Mouse (Mus musculus): ENCODE data around the gene Nkd1. TPM values are rescaled to one million over a fixed set of nuclear protein-coding genes. Genes with fewer than 3 reads are reported as not detected.

Gene Nkd1
- total RNA-seq, 2 experiments from 2014 or later: 17.2 to 24.4 TPM

DNA sequence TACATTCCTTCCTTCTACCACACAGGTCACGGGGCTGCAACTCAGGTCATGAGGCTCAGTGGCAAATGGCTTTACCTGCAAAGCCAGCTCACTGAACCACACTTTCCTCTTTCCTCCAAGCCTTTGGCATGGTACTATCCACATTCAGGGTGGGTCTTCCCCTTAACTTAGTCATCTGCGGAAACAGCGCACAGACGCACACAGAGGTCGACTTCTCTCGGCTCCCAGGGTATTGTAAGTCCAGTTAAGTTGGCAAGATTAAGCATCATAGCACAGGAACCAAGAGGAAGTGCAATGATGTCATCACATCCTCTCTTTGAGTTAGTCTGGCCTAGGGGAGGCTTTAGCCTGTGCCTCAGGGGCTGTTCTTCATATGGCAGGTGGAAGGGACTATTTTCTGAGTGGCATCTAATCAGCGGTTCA lies 112.2 kb downstream of the Nkd1 start:
- intact Hi-C loops (cut with DNase I): no loop called here
- no peak for DNase-seq (ENCODE audit: extremely low spot score in 1 of 2, low spot score in 2 of 2)

DNA sequence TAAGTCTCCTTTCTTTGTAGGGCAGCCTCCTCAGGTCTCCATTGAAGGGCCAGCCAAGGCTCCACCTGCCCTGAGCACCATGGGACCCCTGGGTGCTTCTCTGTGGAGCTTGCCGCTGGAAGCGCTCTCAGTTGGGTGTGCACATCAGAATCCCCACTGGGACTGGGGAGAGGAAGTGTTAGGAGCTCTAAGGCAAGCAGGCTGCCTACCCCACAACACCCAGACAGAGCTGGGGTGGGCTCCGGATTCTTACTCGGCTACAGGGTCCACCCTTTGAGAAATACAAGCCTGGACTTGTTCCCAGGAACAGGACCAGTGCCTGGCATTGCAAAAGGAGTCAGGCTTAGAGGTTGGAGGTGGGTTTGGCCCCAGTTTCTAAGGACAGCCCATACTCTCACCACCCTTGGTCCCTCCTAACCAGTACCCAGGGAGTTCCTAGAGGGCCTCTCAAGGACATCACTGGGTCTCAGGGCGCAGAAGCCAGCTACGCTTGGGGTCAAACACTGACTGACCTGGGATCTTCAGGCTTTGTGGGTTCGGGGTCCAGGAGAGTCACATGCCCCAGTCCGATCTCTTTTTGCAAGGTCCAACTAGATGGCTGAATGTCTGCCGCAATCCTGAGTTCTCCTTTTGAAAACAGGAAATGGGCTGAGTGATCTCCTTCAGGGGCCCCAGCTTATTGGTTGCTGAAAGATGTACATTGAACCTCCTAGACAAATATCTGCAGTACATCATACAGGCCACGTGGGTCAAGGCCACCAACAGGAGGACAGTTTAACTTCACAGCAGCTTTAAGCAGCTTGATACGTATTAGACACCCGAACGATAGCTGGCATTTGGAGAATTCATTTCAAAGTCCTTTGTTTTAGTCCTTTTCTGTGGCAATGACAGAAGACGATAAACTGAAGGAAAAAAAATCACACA lies 114.6 kb downstream of the Nkd1 start, which contains the start of gene Snx20:
Snx20 (minus strand) TSS at position 655 of the 924 bp plus-strand sequence.
- no peak for DNase-seq (ENCODE audit: extremely low spot score in 1 of 2, low spot score in 2 of 2)
- intact Hi-C loops (cut with DNase I): no loop called here

DNA sequence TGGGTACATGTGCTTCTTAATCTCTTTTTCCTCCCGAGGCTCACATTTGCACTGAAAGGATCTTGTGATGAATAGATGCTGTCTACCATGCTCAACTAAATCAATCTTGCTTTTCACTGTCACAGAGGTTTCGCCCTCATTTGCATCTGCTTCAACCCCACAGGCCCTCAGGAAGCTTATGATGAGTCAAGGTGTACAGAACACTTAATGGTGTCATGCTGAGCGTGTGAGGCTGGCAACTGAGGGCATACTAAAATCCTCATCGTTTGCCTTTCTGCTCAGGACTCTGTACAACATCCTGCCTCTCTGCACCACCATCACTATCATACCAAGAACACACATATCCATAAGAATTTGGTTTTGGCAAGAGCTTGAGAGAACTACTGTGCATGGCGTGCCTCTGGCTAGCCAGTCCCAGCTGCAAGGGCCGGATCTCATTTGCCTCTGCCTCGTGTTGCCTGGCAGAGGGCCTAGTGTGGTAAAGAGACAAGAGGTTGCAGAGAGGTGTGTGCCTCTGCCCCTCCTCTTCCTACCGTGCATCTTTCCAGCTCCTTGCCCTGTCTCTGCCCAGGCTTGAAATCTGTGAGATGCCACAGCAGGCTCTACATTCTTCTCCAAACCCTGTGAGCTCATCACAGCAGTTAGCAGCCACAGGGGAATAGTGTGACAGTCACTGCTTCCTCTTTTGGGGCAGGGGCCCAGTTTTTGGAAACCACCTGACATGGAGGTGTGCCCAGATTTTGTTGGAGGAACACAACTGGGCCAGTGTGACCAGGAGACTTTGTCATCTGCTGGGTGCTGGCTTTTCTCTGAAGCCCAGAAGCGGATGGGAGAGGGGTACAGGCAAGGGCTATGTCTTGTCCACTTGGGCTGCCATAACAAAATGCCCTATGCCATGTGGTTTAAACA lies 116.2 kb downstream of the Nkd1 start:
- DNase-seq (ENCODE audit: extremely low spot score in 1 of 2, low spot score in 2 of 2): no peak
- intact Hi-C loops (cut with DNase I): no loop called here

DNA sequence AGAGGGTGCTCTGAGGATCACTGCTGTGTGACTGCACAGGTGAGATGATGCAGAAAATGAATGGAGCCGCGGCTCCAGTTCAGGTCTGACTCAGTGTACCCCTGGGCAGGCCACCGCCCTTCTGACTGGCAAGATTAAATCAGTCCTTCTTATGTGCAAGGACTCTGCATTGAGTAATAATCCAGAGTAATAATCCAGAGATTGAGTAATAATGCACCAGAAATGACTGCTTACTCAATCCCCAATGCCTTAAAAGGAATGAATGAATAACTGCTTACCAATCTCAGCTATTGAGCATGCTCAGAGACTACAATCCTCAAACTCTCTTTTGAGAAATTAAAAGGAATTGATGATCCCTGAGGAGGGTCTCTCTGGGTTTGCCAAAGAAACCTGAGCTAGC lies 117.8 kb downstream of the Nkd1 start:
- intact Hi-C loops (cut with DNase I): no loop called here
- no peak for DNase-seq (ENCODE audit: extremely low spot score in 1 of 2, low spot score in 2 of 2)

DNA sequence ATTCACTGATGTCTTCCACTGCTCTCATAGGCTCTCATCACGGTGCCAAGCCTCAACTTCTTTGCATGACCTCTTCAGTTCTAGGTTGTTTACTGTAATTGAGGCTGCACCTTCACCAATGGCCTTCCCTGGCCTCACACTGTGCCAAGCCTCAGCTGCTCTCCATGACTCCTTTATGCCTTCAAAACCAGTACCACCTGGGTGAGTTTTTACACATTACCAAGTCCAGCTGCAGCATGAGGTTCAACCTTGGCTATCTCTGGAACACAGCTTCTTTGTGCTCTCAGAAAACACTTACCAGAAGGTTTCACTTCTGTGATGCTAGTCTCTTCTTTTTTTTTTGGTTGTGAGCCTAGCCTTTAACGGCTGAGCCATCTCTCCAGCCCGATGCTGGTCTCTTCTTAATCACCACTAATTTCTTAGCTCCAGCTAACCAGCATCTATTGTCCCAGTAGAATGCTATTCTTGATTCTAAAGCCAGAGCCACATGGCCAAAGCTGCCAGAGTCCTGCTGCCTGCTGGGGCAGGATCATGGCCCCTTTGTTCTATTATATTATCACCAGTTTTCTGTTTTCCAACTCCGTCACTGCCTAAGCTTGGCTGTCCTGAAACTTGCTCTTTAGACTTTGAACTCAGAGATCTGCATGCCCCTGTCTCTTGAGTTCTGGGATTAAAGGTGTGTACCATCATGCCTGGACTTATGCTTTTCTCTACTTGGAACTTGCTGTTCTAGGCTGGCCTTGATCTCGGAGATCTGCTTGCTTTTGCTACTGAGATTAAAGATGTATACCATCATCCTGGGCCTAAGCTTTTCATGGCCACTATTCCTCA lies 121.8 kb downstream of the Nkd1 start:
- no peak for DNase-seq (ENCODE audit: extremely low spot score in 1 of 2, low spot score in 2 of 2)
- intact Hi-C loops (cut with DNase I): no loop called here

Other genes starting within 250 kb of the Nkd1 start
- gene Adcy7, start 249.0 kb upstream of the Nkd1 start, total RNA-seq (2021): 10 to 100 TPM in 1 of 2 experiments, 1 to 10 TPM in 1; 9.4 to 10.3 TPM
- gene Brd7, start 159.2 kb upstream of the Nkd1 start, total RNA-seq (2021): 10 to 100 TPM; 57.3 to 59.1 TPM
- 1 to 10 TPM; 1.4 to 1.6 TPM for gene Snx20, start 114.8 kb downstream of the Nkd1 start, total RNA-seq (2021)
- gene Nod2, start 126.0 kb downstream of the Nkd1 start, total RNA-seq (2021): under 1 TPM; 0.61 to 0.97 TPM
- 10 to 100 TPM; 63.3 to 63.9 TPM for gene Cyld, start 175.7 kb downstream of the Nkd1 start, total RNA-seq (2021)

Measured in left cerebral cortex, postnatal 10 days (tissue).